ENCODE assay signal across 12 mouse cellular contexts in the genomic region with DNA sequence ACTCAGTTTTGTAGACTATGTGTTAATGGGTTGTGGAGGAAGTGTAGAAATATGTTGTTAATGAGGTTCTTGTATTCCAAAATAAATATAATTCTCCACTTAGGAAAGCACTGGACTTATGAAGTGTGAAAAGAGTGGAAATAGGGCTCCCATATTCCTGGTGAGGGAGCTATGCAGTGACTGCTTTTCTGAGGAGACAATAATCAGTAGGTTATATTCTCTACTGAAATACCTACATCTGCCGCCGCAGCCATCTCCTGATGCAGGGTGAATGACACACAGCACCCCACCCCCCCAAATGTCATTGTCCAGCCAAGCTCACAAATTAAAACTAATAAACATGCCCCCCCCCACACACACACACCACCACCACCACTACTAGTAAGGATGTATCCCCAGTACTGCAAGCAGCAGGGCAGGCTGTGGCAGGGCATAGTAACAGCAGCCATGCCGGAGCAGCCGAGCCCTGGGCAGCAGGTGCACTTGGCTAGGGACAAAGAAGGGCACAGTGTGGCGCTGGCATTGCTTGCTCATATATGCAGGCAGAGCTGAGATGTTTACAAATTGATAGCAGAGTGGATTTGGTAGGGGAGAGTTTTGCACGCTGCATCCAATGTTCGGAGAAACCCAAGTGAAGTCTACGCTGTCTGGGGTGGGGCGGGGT.
A peak's percentile ranks its signal among the peaks of the same experiment; 100 is the strongest.
DNase-seq lines count a peak whose midpoint lies in the region; ATAC-seq and TF ChIP-seq lines count a peak whose summit lies in the region.
"Had no signal": no experiment of that assay in that cellular context is flagged by ENCODE, and none has a peak within 500 bp of the region (broad histone marks: within the 10 kb centered on the region; RNA-seq: fewer than 3 reads in every experiment).

No protein-coding gene starts in this region.

- no peaks in the 10 kb centered on the region for H3K27me3 ChIP-seq in forebrain, embryonic 13.5 days
- H3K27me3 ChIP-seq in midbrain, embryonic 12.5 days: no peaks in the 10 kb centered on the region
- no peaks in the 10 kb centered on the region for H3K27me3 ChIP-seq in kidney, adult 2 months (replicated peaks; ENCODE audit: control insufficient read depth, insufficient read depth, low read length)
- H3K27me3 ChIP-seq: embryonic facial prominence, embryonic 12.5 days; liver, embryonic 13.5 days had no signal

- no peak for TF ChIP-seq POLR2A in kidney, adult 2 months (IDR thresholded peaks at IDR 0.05; ENCODE audit: low read depth, low read length)

- H3K4me2 ChIP-seq in forebrain, embryonic 13.5 days: peak overlapping the region; percentile 56
- H3K4me2 ChIP-seq in midbrain, embryonic 12.5 days (replicated peaks): peak overlapping the region; percentile 44
- H3K4me2 ChIP-seq: liver, embryonic 13.5 days had no signal

- H3K36me3 ChIP-seq in forebrain, embryonic 13.5 days (ENCODE audit: poor library complexity, severe bottlenecking): no peaks in the 10 kb centered on the region
- no peaks in the 10 kb centered on the region for H3K36me3 ChIP-seq in midbrain, embryonic 12.5 days
- no peaks in the 10 kb centered on the region for H3K36me3 ChIP-seq in kidney, adult 2 months (ENCODE audit: control insufficient read depth, insufficient read depth, low read length)
- H3K36me3 ChIP-seq: embryonic facial prominence, embryonic 12.5 days; liver, embryonic 13.5 days had no signal

- H3K9ac ChIP-seq in forebrain, embryonic 13.5 days: peak overlapping the region; percentile 30; the same call in 1 of the 2 replicates
- 0 out of 2 replicates have a peak overlapping the region, but pooled peaks have one; percentile 11 for H3K9ac ChIP-seq in midbrain, embryonic 12.5 days (replicated peaks)
- H3K9ac ChIP-seq: embryonic facial prominence, embryonic 12.5 days; liver, embryonic 13.5 days had no signal

- no peak overlapping the region for H3K4me3 ChIP-seq in forebrain, embryonic 13.5 days
- no peak overlapping the region for H3K4me3 ChIP-seq in midbrain, embryonic 12.5 days
- no peak overlapping the region for H3K4me3 ChIP-seq in kidney, adult 2 months (ENCODE audit: insufficient read depth, low read depth, low read length)
- H3K4me3 ChIP-seq: embryonic facial prominence, embryonic 12.5 days; liver, embryonic 13.5 days had no signal

- peak; percentile 29 for DNase-seq in right cerebral cortex, postnatal 4 days
- no peak for DNase-seq in right cerebral cortex, adult 18-20 months
- no peak for DNase-seq in lung, postnatal 10 days
- no peak for DNase-seq in kidney, adult 9 months
- no peak for DNase-seq in kidney, adult 2 months
- DNase-seq: adrenal gland, postnatal 36 days; kidney, postnatal 4 days; liver, embryonic 13.5 days; spleen, adult 18-20 months had no signal

- H3K4me1 ChIP-seq in forebrain, embryonic 13.5 days: peaks cover 11% of the 10 kb centered on the region; the same call in 1 of the 2 replicates
- H3K4me1 ChIP-seq in midbrain, embryonic 12.5 days: peaks cover 11% of the 10 kb centered on the region; the same call in 1 of the 2 replicates
- no peaks in the 10 kb centered on the region for H3K4me1 ChIP-seq in kidney, adult 2 months (ENCODE audit: control insufficient read depth, insufficient read depth, low read length)
- H3K4me1 ChIP-seq: embryonic facial prominence, embryonic 12.5 days; liver, embryonic 13.5 days had no signal

- TF ChIP-seq CTCF in kidney, adult 2 months (conservative IDR thresholded peaks at IDR 0.05; ENCODE audit: insufficient read depth, insufficient read length, low read depth, low read length): no peak

- peak; percentile 75 for ATAC-seq in forebrain, embryonic 13.5 days
- peak; percentile 79 for ATAC-seq in midbrain, embryonic 12.5 days (ENCODE audit: low FRiP score, low read depth)

- WGBS in forebrain, embryonic 13.5 days: 68% methylated on average over 9 of the region's 9 CpGs
- 76% methylated on average over 9 of the region's 9 CpGs for WGBS in midbrain, embryonic 12.5 days
- WGBS in kidney, adult 2 months: 82% methylated on average over 9 of the region's 9 CpGs

- no peak overlapping the region; the same call in 1 of the 2 replicates for H3K27ac ChIP-seq in forebrain, embryonic 13.5 days
- peak overlapping the region; percentile 65 for H3K27ac ChIP-seq in midbrain, embryonic 12.5 days (replicated peaks)
- no peak overlapping the region for H3K27ac ChIP-seq in kidney, adult 2 months (ENCODE audit: insufficient read depth, low read depth, low read length)
- H3K27ac ChIP-seq: embryonic facial prominence, embryonic 12.5 days; liver, embryonic 13.5 days had no signal

- H3K9me3 ChIP-seq in forebrain, embryonic 13.5 days (replicated peaks): no peaks in the 10 kb centered on the region
- H3K9me3 ChIP-seq in midbrain, embryonic 12.5 days: no peaks in the 10 kb centered on the region
- H3K9me3 ChIP-seq: embryonic facial prominence, embryonic 12.5 days; liver, embryonic 13.5 days had no signal
